Mouse (Mus musculus) kidney, adult 2 months (tissue): ENCODE measurements at regions not wholly inside any gene's neighbourhood (a gene's known extent, or its start where the extent isn't known, plus 50 kb on each side); places are given as distances from the start of the nearest gene placed in this dataset.

Source experiments
- CTCF ChIP-seq: fragments of 200-500 bp; conservative IDR thresholded peaks from 2 replicates; pipeline ENCODE4 v1.5.1; 2011; ENCODE audit warnings: low read depth, mild to moderate bottlenecking, control low read depth, low read length, moderate library complexity, mixed read lengths; ENCODE audit not compliant: insufficient read depth, insufficient read length
- POLR2A ChIP-seq: fragments of 200-500 bp; IDR thresholded peaks from one replicate; pipeline ENCODE4 v1.6.1; 2011; ENCODE audit warnings: low read depth, low read length, control low read depth

DNA sequence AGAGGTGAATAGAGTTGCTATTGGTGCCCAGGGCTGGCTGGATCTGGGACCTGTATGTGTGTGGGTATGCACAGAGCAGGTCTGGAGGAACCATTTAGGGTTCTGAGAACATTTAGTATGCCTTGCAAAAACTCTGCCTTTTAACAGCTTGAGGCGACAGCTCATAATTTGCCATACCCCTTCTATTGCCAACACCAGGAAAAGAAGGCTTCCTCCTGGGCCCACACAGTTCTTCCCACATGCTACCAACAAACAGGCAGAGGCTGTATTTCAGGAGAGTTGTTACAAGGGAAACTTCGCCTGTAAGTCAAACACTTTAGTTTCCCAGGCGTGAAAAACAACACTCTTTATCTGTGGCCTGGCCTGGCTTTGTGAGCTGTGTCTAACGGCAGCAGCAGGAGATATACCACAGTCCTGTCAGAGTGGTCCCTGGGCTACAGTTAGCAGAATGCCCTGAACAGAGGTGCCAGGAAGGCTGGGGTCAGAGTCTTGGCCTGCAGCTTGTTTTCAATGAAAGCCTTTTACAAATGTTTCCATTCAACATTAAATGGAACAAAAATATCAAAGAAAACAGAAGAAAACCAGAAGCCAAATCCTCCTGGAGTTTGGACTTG lies 225.4 kb downstream of the Dhx35 start:
- TF ChIP-seq CTCF (no peak), POLR2A (no peak)
